Mouse (Mus musculus) embryonic facial prominence, embryonic 11.5 days (tissue): ENCODE results near the gene Dnah1. TPM values are rescaled to one million over a fixed set of nuclear protein-coding genes. Genes with fewer than 3 reads are reported as not detected.

Experiments
- ATAC-seq: fragments of 200-750 bp; cut with Nextera tagmentation; replicated peaks from 2 replicates; pipeline ENCODE4 v1.8.0; 2017; ENCODE audit warnings: low read depth; ENCODE audit not compliant: insufficient number of reproducible peaks, low FRiP score, low TSS enrichment
- DNase-seq: peaks from one replicate; pipeline ENCODE4 v3.0.0-alpha.2; 2015; ENCODE audit warnings: low spot score
- H3K27ac ChIP-seq: fragments of 300-500 bp; sonication (generic); replicated peaks from 2 replicates; pipeline ENCODE4 v1.5.1; 2014; ENCODE audit warnings: mild to moderate bottlenecking, low read depth, low read length, control low read depth
- H3K27me3 ChIP-seq: fragments of 300-500 bp; sonication (generic); 2 replicates; pipeline ENCODE4 v1.6.1; 2014; ENCODE audit warnings: mild to moderate bottlenecking, low read length, moderate library complexity, mixed read lengths; ENCODE audit not compliant: control insufficient read depth, insufficient read depth
- H3K36me3 ChIP-seq: fragments of 300-500 bp; sonication (generic); replicated peaks from 2 replicates; pipeline ENCODE4 v1.6.1; 2014; ENCODE audit warnings: low read depth, mild to moderate bottlenecking, low read length, moderate library complexity, mixed read lengths; ENCODE audit not compliant: control insufficient read depth, insufficient read depth
- H3K4me1 ChIP-seq: fragments of 300-500 bp; sonication (generic); 2 replicates; pipeline ENCODE4 v1.6.1; 2014; ENCODE audit warnings: low read length, mixed read lengths; ENCODE audit not compliant: control insufficient read depth, insufficient read depth
- H3K4me2 ChIP-seq: fragments of 300-500 bp; sonication (generic); 2 replicates; pipeline ENCODE4 v1.6.1; 2014; ENCODE audit warnings: low read depth, mild to moderate bottlenecking, control low read depth, low read length, moderate library complexity
- H3K4me3 ChIP-seq: fragments of 300-500 bp; sonication (generic); 2 replicates; pipeline ENCODE4 v1.5.1; 2014; ENCODE audit warnings: low read depth, low read length, control low read depth
- H3K9ac ChIP-seq: fragments of 300-500 bp; sonication (generic); replicated peaks from 2 replicates; pipeline ENCODE4 v1.6.1; 2014; ENCODE audit warnings: mild to moderate bottlenecking, control low read depth, low read length
- H3K9me3 ChIP-seq: fragments of 300-500 bp; sonication (generic); replicated peaks from 2 replicates; pipeline ENCODE4 v1.6.1; 2016; ENCODE audit warnings: mild to moderate bottlenecking, low read length, inconsistent platforms, mixed read lengths; ENCODE audit not compliant: control insufficient read depth
- WGBS: fragments of 180-500 bp; shearing (Covaris S2); extraction: QIAGEN DNeasy Blood & Tissue Kit; methylation state at CpG from one replicate; pipeline ENCODE4 v1.1.7; 2014; 5-methylcytosine and 5-hydroxymethylcytosine counted together
- polyA plus RNA-seq: library from polyadenylated mRNA; unstranded; fragments of >200 nt; fragmentation: Nextera tagmentation; extraction: Ambion mirVana; gene quantifications from 2 replicates; pipeline ENCODE4 v1.2.1, GENCODE M21; 2014

Dnah1 gene
- polyA plus RNA-seq, 1 experiment from 2014 or later: 7.3 TPM

DNA sequence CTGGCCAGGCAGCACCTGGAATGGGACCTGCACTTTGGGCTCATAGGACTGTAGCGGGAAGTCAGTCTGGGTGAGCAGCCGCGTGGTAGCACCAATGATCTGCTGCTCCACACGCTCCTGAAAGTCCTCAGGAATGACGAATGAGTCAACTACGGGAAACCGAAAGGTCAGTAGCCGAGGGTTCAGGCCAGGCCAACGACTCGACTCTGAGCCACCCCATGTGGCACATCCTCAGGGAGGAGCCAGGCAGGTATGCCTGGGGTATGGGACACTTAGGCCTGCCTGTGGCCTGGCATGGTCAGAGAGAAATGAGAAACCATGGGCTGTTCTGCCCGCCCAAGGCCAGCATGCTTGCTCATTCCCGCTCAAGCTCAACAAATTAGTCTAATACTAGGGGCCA, 7.1 kb downstream of the Dnah1 start:
- 86% methylated on average over 12 of the region's 12 CpGs for WGBS
- no peak overlapping the region for H3K4me3 ChIP-seq
- DNase-seq (no peak), ATAC-seq (no peak)
- no peaks in the 10 kb centered on the region for H3K36me3 ChIP-seq
- H3K9me3 ChIP-seq: no peaks in the 10 kb centered on the region
- no peaks in the 10 kb centered on the region for H3K27me3 ChIP-seq
- H3K4me2 ChIP-seq: no peak overlapping the region
- no peak overlapping the region for H3K27ac ChIP-seq
- H3K9ac ChIP-seq: no peak overlapping the region
- H3K4me1 ChIP-seq: no peaks in the 10 kb centered on the region

DNA sequence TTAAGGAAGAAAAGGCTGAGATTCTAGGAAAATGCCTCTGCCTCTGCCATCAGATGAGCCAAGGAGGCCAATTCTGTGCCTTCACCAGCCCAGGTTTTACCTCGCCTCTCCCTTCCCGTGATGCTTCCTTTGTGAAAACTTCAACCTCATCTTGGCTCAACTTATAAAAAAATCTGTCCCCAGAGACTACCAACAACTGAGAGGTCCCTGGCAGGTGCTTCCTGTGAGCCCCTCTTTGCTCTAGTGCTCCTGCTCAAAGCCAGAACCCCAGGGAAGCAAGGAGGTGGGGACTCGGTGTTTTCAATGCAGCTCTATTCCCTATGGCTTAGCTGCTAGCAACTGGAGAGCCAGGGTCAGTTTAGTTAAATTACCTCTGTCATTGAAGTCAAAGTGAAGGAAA, 10.5 kb downstream of the Dnah1 start:
- H3K4me3 ChIP-seq: no peak overlapping the region
- ATAC-seq: no peak

DNA sequence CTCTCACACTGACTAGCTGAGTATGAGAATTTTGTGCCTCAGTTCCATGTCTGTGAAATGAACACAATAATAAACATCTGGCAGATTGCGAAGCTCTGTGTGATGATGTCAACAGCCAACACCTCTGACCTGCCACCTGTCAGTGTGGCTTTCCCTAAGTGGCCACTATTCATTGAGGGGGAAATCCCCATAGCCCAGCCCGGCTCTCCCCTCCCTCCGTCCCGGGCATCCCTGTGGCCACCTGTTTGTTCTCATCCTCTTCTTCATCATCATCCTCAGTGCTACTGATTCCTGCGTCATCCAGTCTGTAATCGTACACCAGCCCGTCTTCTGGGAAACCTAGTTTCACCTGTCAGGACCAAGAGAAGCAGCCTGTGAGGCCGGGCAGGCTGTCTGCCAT, 38.0 kb downstream of the Dnah1 start:
- H3K27me3 ChIP-seq: no peaks in the 10 kb centered on the region
- H3K9me3 ChIP-seq: no peaks in the 10 kb centered on the region
- H3K4me3 ChIP-seq: no peak overlapping the region
- no peaks in the 10 kb centered on the region for H3K4me1 ChIP-seq
- no peaks in the 10 kb centered on the region for H3K36me3 ChIP-seq
- 80% methylated on average over 8 of the region's 8 CpGs for WGBS
- H3K4me2 ChIP-seq: no peak overlapping the region
- no peak for ATAC-seq
- H3K9ac ChIP-seq: no peak overlapping the region
- no peak overlapping the region for H3K27ac ChIP-seq
- DNase-seq: no peak

More for the DNA sequence above, 10.5 kb downstream of the Dnah1 start:
- no peak overlapping the region for H3K27ac ChIP-seq
- H3K27me3 ChIP-seq: no peaks in the 10 kb centered on the region
- H3K9ac ChIP-seq: no peak overlapping the region
- H3K36me3 ChIP-seq: no peaks in the 10 kb centered on the region
- 45% methylated on average over 3 of the region's 3 CpGs for WGBS
- no peak for DNase-seq
- no peak overlapping the region for H3K4me2 ChIP-seq
- H3K4me1 ChIP-seq: no peaks in the 10 kb centered on the region
- H3K9me3 ChIP-seq: no peaks in the 10 kb centered on the region

DNA sequence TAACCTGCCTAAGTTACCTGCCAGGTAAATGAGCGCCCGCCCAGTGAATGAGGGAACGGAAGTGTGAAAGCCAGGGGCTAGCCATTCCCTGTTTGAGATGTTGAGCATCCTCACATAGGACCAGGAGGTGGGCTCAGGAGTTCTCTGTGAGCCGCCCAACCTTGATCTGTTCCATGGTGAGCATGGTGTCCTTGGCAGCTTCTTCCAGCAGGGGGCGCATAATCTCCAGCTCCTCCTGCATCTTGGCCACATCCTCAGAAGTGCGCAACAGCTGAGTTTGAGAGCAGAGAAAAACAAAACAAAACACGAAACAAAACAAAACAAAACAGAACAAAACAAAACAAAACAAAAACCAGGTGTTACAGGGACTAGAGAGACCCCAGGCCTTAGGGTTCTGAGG, 51.5 kb downstream of the Dnah1 start:
- H3K36me3 ChIP-seq: no peaks in the 10 kb centered on the region
- no peak overlapping the region for H3K4me3 ChIP-seq
- DNase-seq (peak; percentile 85), ATAC-seq (no peak)
- no peak overlapping the region for H3K27ac ChIP-seq
- H3K4me2 ChIP-seq: no peak overlapping the region
- no peaks in the 10 kb centered on the region for H3K27me3 ChIP-seq
- no peaks in the 10 kb centered on the region for H3K9me3 ChIP-seq
- 17% methylated on average over 7 of the region's 7 CpGs for WGBS
- H3K9ac ChIP-seq: no peak overlapping the region
- H3K4me1 ChIP-seq: no peaks in the 10 kb centered on the region

DNA sequence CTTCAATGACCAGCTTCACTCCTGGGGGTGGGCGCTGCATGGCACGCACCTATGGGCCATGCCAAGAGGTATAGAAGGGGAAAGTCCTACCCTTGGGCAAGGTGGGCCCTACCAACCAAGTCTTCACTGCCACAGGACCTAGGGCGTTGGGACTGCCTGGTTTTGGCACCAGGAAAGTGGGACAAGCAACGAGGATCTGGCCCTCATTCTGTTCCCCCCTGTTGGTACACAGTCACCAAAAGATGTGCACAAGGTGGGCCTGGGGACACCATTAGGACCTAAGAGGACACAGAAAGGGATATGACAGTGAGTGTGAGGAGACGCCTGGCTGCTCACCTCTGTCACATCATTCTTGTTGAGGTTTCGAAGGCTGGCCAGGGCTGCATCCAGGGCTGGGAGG, 52.6 kb downstream of the Dnah1 start:
- no peaks in the 10 kb centered on the region for H3K27me3 ChIP-seq
- H3K36me3 ChIP-seq: no peaks in the 10 kb centered on the region
- H3K4me2 ChIP-seq: no peak overlapping the region
- H3K27ac ChIP-seq: no peak overlapping the region
- no peak overlapping the region for H3K9ac ChIP-seq
- no peaks in the 10 kb centered on the region for H3K9me3 ChIP-seq
- 95% methylated on average over 6 of the region's 6 CpGs for WGBS
- DNase-seq (no peak), ATAC-seq (no peak)
- H3K4me3 ChIP-seq: no peak overlapping the region
- no peaks in the 10 kb centered on the region for H3K4me1 ChIP-seq

DNA sequence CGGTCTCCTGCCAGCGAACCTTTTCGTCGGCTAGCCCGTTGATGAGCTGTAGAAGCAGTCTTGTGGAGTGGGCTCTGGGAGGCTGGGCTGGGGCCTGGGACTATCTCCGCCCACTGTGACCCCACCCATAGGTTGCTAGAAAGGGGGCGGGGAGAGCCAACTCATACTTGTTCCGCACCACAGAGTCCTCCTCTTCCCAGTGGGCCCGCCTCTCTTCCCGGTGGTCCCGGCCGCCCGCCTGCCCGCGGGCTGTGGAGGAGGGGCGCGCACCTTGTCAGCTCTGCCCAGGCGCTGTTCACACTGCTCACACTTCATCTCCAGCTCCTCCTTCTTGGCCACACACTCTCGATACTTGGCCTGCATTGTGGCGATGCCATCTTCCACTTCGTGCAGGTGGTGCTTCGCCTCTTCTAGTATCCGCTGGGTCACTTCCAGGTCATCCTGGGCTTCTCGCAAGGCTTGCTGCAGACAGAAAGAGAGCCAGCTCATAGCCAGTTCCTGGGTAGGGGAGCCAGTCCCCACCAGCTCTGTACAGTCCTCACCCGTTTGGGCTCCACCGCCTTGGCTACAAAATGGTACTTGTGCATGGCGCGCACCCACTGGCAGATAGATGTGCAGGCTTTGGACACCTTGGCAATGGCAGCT, 54.1 kb downstream of the Dnah1 start:
- Histone ChIP-seq H3K9me3 (no peaks in the 10 kb centered on the region), H3K36me3 (no peaks in the 10 kb centered on the region), H3K4me3 (peak overlapping the region; percentile 29), H3K4me2 (peak overlapping the region; percentile 62), H3K9ac (peak overlapping the region; percentile 51), H3K27ac (peak overlapping the region; percentile 20; the same call in 1 of the 2 replicates), H3K27me3 (no peaks in the 10 kb centered on the region), H3K4me1 (no peaks in the 10 kb centered on the region)
- ATAC-seq: peak; percentile 90
- DNase-seq: peak; percentile 86
- 12% methylated on average over 28 of the region's 28 CpGs for WGBS

DNA sequence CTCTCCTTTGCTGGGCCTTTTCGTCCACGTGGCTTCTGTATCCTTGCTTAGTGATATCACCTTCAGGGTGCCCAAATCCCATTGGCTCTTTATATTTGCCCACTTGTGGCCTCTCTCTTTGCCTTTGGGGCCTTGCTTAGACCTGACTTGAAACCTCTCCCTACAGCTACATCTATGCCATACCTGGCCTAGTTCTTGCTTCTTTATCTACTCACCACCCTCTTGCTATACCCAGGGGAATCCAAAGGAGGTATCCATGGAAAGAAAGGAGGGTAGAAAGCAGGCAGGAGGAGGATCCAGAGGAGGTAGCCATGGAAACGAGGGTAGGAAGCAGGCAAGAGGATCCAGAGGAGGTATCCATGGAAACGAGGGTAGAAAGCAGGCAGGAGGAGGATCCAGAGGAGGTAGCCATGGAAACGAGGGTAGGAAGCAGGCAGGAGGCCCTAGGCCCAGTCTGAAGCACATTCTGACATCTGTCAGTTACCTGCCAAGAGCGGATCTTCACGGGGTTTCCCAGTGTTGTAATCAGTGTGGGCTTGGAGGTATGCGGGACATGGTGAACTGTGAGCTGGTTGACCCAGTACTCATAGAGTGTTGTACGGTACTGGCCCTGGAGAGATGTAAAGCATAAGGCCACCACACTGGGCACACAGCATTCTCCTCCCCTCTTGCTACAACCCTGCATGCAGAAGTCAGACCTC, 55.2 kb downstream of the Dnah1 start:
- 62% methylated on average over 9 of the region's 9 CpGs for WGBS
- no peaks in the 10 kb centered on the region for H3K4me1 ChIP-seq
- no peak for DNase-seq
- no peak overlapping the region for H3K27ac ChIP-seq
- H3K9ac ChIP-seq: 0 out of 2 replicates have a peak overlapping the region, but pooled peaks have one; percentile 13
- no peak for ATAC-seq
- H3K27me3 ChIP-seq: no peaks in the 10 kb centered on the region
- no peak overlapping the region; the same call in 1 of the 2 replicates for H3K4me2 ChIP-seq
- no peaks in the 10 kb centered on the region for H3K36me3 ChIP-seq
- H3K4me3 ChIP-seq: no peak overlapping the region
- no peaks in the 10 kb centered on the region for H3K9me3 ChIP-seq

DNA sequence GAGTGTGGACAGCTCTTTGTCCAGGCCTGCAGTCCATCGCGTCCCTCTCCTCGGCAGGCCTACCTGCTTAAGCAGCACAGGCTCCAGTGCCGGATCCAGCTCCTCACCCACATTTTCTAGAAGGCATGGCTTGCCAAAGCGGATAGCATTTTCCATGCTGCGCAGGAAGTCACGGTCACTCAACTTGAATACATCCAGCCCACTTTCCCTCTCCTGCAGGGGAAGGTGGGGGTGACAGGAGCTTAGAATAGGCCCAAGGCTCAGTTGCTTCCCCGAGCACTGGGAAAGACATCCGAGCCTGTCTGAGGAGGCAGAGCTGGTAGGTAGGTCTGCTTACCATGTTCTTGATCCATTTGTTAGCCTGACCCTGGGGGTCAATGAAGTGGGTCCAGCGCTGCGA, 56.0 kb downstream of the Dnah1 start:
- ATAC-seq: no peak
- Histone ChIP-seq H3K4me1 (no peaks in the 10 kb centered on the region), H3K9me3 (no peaks in the 10 kb centered on the region), H3K4me3 (no peak overlapping the region), H3K27ac (no peak overlapping the region), H3K36me3 (no peaks in the 10 kb centered on the region), H3K4me2 (no peak overlapping the region), H3K27me3 (no peaks in the 10 kb centered on the region), H3K9ac (no peak overlapping the region)
- WGBS: 88% methylated on average over 11 of the region's 11 CpGs
- DNase-seq: no peak
